Comparison of ENCODE assay signal across 7 mouse cellular contexts in genomic region chr9:57467896-57468549, GRCm38 (mm10). TPM values are rescaled to one million over a fixed set of nuclear protein-coding genes. Genes with fewer than 3 reads are reported as not detected.
DNase-seq lines count a peak whose midpoint lies in the region; ATAC-seq and TF ChIP-seq lines count a peak whose summit lies in the region.

Scamp5 (minus strand) TSS chr9:57468060.

- TF ChIP-seq CTCF in heart, adult 2 months (IDR thresholded peaks at IDR 0.05) = no peak
- TF ChIP-seq CTCF in kidney, adult 2 months (conservative IDR thresholded peaks at IDR 0.05; ENCODE audit: insufficient read depth, insufficient read length, low read depth, low read length) = no peak

- no peaks in the 10 kb centered on the region for H3K27me3 ChIP-seq in embryonic facial prominence, embryonic 12.5 days
- H3K27me3 ChIP-seq in heart, adult 2 months (ENCODE audit: control insufficient read depth, insufficient read depth, low read length) = no peaks in the 10 kb centered on the region
- H3K27me3 ChIP-seq in kidney, adult 2 months (replicated peaks; ENCODE audit: control insufficient read depth, insufficient read depth, low read length) = no peaks in the 10 kb centered on the region
- H3K27me3 ChIP-seq in limb, embryonic 11.5 days (ENCODE audit: control insufficient read depth, insufficient read depth, low read length) = no peaks in the 10 kb centered on the region
- 0 out of 2 replicates have a peak, but pooled peaks cover 2% of the 10 kb centered on the region for H3K27me3 ChIP-seq in midbrain, embryonic 13.5 days

- no peaks in the 10 kb centered on the region for H3K79me2 ChIP-seq in heart, adult 2 months (replicated peaks; ENCODE audit: control insufficient read depth, insufficient read depth, low read length)

- H3K27ac ChIP-seq in embryonic facial prominence, embryonic 12.5 days = no peak within 1 kb of the TSS
- peak within 1 kb of the TSS; percentile 52 for H3K27ac ChIP-seq in heart, adult 2 months
- H3K27ac ChIP-seq in kidney, adult 2 months (ENCODE audit: insufficient read depth, low read depth, low read length) = peak within 1 kb of the TSS; percentile 21; the same call in 1 of the 2 replicates
- H3K27ac ChIP-seq in limb, embryonic 11.5 days (replicated peaks; ENCODE audit: low read depth, low read length) = no peak within 1 kb of the TSS
- peak within 1 kb of the TSS; percentile 86 for H3K27ac ChIP-seq in midbrain, embryonic 13.5 days

- DNase-seq in adrenal gland, postnatal 36 days = peak; percentile 90 to 92
- peak; percentile 87 to 89 for DNase-seq in heart, adult 2 months
- DNase-seq in kidney, adult 2 months = peak; percentile 95
- DNase-seq in limb, embryonic 11.5 days (ENCODE audit: low spot score) = peak; percentile 96
- DNase-seq in spleen, adult 12 weeks (ENCODE audit: low spot score) = peak; percentile 35

- intact Hi-C loops in heart, adult 2 months (cut with DNase I) = no loop called here

- peak; percentile 86 for ATAC-seq in embryonic facial prominence, embryonic 12.5 days (ENCODE audit: insufficient number of reproducible peaks, insufficient read depth, low FRiP score, low TSS enrichment)
- peak; percentile 84 for ATAC-seq in limb, embryonic 11.5 days (ENCODE audit: insufficient number of reproducible peaks, low FRiP score, low TSS enrichment, low read depth)
- peak; percentile 95 for ATAC-seq in midbrain, embryonic 13.5 days

- no peak for TF ChIP-seq EP300 in heart, adult 2 months (IDR thresholded peaks at IDR 0.05; ENCODE audit: insufficient read depth, low read depth, low read length)

- peak within 1 kb of the TSS; percentile 89 for H3K4me2 ChIP-seq in embryonic facial prominence, embryonic 12.5 days (replicated peaks)
- peak within 1 kb of the TSS; percentile 71 for H3K4me2 ChIP-seq in limb, embryonic 11.5 days (ENCODE audit: low read depth, severe bottlenecking)
- peak within 1 kb of the TSS; percentile 78 for H3K4me2 ChIP-seq in midbrain, embryonic 13.5 days (replicated peaks)

- H3K4me1 ChIP-seq in embryonic facial prominence, embryonic 12.5 days = peaks cover 4% of the 10 kb centered on the region; the same call in 1 of the 2 replicates
- peaks cover 3% of the 10 kb centered on the region for H3K4me1 ChIP-seq in heart, adult 2 months (ENCODE audit: control insufficient read depth, insufficient read depth, low read length)
- H3K4me1 ChIP-seq in kidney, adult 2 months (ENCODE audit: control insufficient read depth, insufficient read depth, low read length) = 0 out of 2 replicates have a peak, but pooled peaks cover 4% of the 10 kb centered on the region
- H3K4me1 ChIP-seq in limb, embryonic 11.5 days (ENCODE audit: control insufficient read depth, insufficient read depth, low read length) = no peaks in the 10 kb centered on the region
- peaks cover 36% of the 10 kb centered on the region for H3K4me1 ChIP-seq in midbrain, embryonic 13.5 days (replicated peaks)

- no peaks in the 10 kb centered on the region for H3K9me3 ChIP-seq in embryonic facial prominence, embryonic 12.5 days
- no peaks in the 10 kb centered on the region for H3K9me3 ChIP-seq in limb, embryonic 11.5 days (ENCODE audit: control insufficient read depth, low read length)
- H3K9me3 ChIP-seq in midbrain, embryonic 13.5 days = no peaks in the 10 kb centered on the region

- peak within 1 kb of the TSS; percentile 74 for H3K9ac ChIP-seq in embryonic facial prominence, embryonic 12.5 days
- peak within 1 kb of the TSS; percentile 83 for H3K9ac ChIP-seq in heart, adult 2 months (ENCODE audit: low read depth, low read length)
- H3K9ac ChIP-seq in limb, embryonic 11.5 days (ENCODE audit: low read length) = peak within 1 kb of the TSS; percentile 45
- peak within 1 kb of the TSS; percentile 91 for H3K9ac ChIP-seq in midbrain, embryonic 13.5 days (replicated peaks)

- 0 out of 2 replicates have a peak, but pooled peaks have one; percentile 40 for TF ChIP-seq POLR2A in heart, adult 2 months (IDR thresholded peaks at IDR 0.05; ENCODE audit: insufficient read depth, low read depth, low read length)
- no peak for TF ChIP-seq POLR2A in kidney, adult 2 months (IDR thresholded peaks at IDR 0.05; ENCODE audit: low read depth, low read length)

- H3K36me3 ChIP-seq in embryonic facial prominence, embryonic 12.5 days = no peaks in the 10 kb centered on the region
- no peaks in the 10 kb centered on the region for H3K36me3 ChIP-seq in heart, adult 2 months (ENCODE audit: control insufficient read depth, insufficient read depth, low read length)
- no peaks in the 10 kb centered on the region for H3K36me3 ChIP-seq in kidney, adult 2 months (ENCODE audit: control insufficient read depth, insufficient read depth, low read length)
- H3K36me3 ChIP-seq in limb, embryonic 11.5 days (ENCODE audit: control insufficient read depth, insufficient read depth, low read length) = no peaks in the 10 kb centered on the region
- H3K36me3 ChIP-seq in midbrain, embryonic 13.5 days = no peaks in the 10 kb centered on the region

- H3K4me3 ChIP-seq in embryonic facial prominence, embryonic 12.5 days = peak within 1 kb of the TSS; percentile 74
- peak within 1 kb of the TSS; percentile 68 for H3K4me3 ChIP-seq in heart, adult 2 months
- peak within 1 kb of the TSS; percentile 77 for H3K4me3 ChIP-seq in kidney, adult 2 months (ENCODE audit: insufficient read depth, low read depth, low read length)
- peak within 1 kb of the TSS; percentile 52 for H3K4me3 ChIP-seq in limb, embryonic 11.5 days (ENCODE audit: low read depth, low read length)
- H3K4me3 ChIP-seq in midbrain, embryonic 13.5 days (replicated peaks) = peak within 1 kb of the TSS; percentile 74

- 1% methylated on average over 48 of the region's 48 CpGs for WGBS in embryonic facial prominence, embryonic 12.5 days
- WGBS in heart, adult 2 months = 2% methylated on average over 48 of the region's 48 CpGs
- 2% methylated on average over 48 of the region's 48 CpGs for WGBS in kidney, adult 2 months
- WGBS in limb, embryonic 11.5 days = 2% methylated on average over 48 of the region's 48 CpGs
- WGBS in midbrain, embryonic 13.5 days = 2% methylated on average over 48 of the region's 48 CpGs

RNA-seq across cellular contexts. Expression of gene Scamp5, which starts in this region (rescaled TPM):
- 10 to 100 TPM in 1 of 2 experiments, 1 to 10 TPM in 1; 8.4 to 12.3 TPM for total RNA-seq in adrenal gland, postnatal 36 days (2021)
- polyA plus RNA-seq in embryonic facial prominence, embryonic 12.5 days (2016; fragmentation: Nextera tagmentation; extraction: Ambion mirVana) = 15.6 and 16.1 TPM in 2 replicates
- 1 to 10 TPM; 3.9 to 4.9 TPM for total RNA-seq in heart, adult 2 months (2021)
- polyA plus RNA-seq in heart, adult 2 months (2012; rRNA removed) = 15.9 and 21.4 TPM in 2 replicates
- polyA plus RNA-seq in kidney, adult 2 months (2012; rRNA removed) = 76.4 and 83.5 TPM in 2 replicates
- polyA plus RNA-seq in limb, embryonic 11.5 days (2014; fragmentation: Nextera tagmentation; extraction: Ambion mirVana) = 3.1 and 4.1 TPM in 2 replicates
- polyA plus RNA-seq in midbrain, embryonic 13.5 days (2015; fragmentation: Nextera tagmentation; extraction: Ambion mirVana) = 90.9 and 91.6 TPM in 2 replicates

Comparison
In these comparisons a context has a peak if more than half of its experiments do, and no peak if none do; other contexts are left out.
1. DNase-seq: peak in every context shown above with its lines; median percentile 96 in limb, embryonic 11.5 days; 95 in kidney, adult 2 months; 91 in adrenal gland, postnatal 36 days; 88 in heart, adult 2 months; 35 in spleen, adult 12 weeks.
2. H3K27ac ChIP-seq: peak in heart, adult 2 months (single experiment), kidney, adult 2 months (single experiment) and midbrain, embryonic 13.5 days (single experiment); none in embryonic facial prominence, embryonic 12.5 days (single experiment) and limb, embryonic 11.5 days (single experiment).
3. Peak in every context shown above with its lines, with median percentiles within 50 percentile points of each other: ATAC-seq, H3K4me2 ChIP-seq, H3K4me3 ChIP-seq and H3K9ac ChIP-seq.